Mouse (Mus musculus) splenic B cell, adult 2 months (primary cell): ENCODE results near the gene Tead2.

Experiments
- DNase-seq: peaks from one replicate; pipeline ENCODE4 v3.0.0-alpha.2; 2011; ENCODE audit warnings: low read depth, low spot score
- H3K27me3 ChIP-seq: 2 replicates; pipeline ENCODE4 v1.6.1; 2012; ENCODE audit warnings: mild to moderate bottlenecking, low read length, moderate library complexity, mixed read lengths; ENCODE audit not compliant: control insufficient read depth, poor library complexity, insufficient read depth, severe bottlenecking
- H3K36me3 ChIP-seq: 2 replicates; pipeline ENCODE4 v1.6.1; 2012; ENCODE audit warnings: mild to moderate bottlenecking, low read length, moderate library complexity, mixed read lengths; ENCODE audit not compliant: control insufficient read depth, poor library complexity, insufficient read depth, severe bottlenecking

The Tead2 gene

DNA sequence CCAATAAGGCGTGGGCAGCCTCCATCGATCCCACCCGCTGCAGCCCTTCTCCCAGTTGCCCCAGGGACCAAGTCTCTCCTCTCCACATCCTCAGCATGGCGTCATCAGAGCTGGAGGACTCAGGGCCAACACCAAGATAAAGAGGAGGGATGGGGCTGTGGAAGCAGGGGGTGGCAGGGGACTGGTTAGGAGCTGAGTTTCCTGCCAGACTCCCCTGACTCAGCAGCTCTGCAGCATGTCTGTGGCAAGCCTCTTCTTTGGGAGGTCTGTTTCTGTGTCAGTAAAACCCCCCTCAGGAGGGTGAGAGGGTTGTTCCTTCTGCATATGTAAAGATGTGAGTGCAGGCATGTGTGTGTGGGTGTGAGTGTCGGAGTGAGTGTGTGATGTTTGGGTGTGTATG is 18.6 kb upstream of the Tead2 start:
- no peaks in the 10 kb centered on the region for H3K36me3 ChIP-seq
- H3K27me3 ChIP-seq: no peaks in the 10 kb centered on the region
- no peak for DNase-seq

DNA sequence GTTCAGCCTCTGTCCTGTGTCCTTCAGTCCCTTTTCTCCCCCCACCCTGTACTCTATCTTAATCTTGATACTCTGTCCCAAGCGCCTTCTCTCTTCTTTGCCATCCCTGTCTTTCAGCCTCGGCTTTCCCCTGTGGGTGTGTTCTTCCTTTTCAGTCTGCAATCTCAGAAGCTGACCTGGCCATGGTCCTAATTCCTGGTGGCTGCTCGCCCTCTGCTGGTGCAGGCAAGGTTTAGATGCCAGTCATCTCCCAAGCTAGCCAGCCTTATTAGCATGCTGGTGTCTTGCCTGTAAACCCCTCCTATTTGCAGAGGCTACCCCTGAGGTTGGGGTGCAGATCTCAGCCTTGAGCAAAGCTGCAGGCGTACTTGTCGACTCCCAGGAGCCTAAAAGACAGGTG is 17.1 kb upstream of the Tead2 start:
- DNase-seq: peak; percentile 81
- no peaks in the 10 kb centered on the region for H3K36me3 ChIP-seq

DNA sequence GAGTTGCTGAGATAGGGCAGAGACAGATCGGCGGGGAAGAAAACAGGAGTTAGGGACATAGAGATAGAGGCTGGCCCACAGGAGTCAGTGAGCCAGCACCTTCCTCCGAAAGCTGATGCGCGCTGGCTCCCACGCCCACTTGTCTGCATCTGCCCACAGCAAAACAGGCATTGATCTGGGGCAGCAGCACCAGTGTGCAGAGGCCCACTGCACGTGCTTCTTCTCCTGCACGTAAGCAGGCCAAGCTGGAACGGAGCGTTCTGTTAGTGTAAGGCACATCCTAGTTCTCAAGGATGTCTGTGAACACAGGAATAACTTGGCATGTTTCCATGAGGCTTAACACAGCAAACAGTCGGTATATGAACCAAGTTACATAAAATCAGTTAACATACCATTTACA is 16.6 kb upstream of the Tead2 start:
- H3K27me3 ChIP-seq: no peaks in the 10 kb centered on the region
- no peak for DNase-seq
- no peaks in the 10 kb centered on the region for H3K36me3 ChIP-seq

More for the DNA sequence above, 17.1 kb upstream of the Tead2 start:
- no peaks in the 10 kb centered on the region for H3K27me3 ChIP-seq

DNA sequence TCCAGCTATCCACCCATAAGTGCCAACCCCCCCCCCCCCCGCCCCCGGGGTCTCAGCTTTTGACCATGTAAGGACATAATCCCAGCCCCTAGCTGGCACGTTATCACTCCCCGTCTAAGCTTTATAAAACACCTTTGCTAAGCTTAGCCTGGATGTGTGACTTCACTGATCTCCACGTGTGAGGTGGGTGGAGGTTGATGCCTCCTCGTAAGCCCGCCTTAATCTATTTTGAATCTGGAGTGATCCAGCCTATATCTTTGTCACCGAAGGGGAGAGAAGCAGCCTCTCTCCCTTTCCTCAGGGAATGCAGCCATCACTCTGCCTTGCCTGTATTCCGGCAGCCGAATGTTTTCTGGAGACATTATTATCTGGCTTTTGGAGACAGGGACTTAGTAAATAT is 12.9 kb upstream of the Tead2 start:
- Histone ChIP-seq H3K36me3 (no peaks in the 10 kb centered on the region), H3K27me3 (no peaks in the 10 kb centered on the region)
- DNase-seq: no peak

DNA sequence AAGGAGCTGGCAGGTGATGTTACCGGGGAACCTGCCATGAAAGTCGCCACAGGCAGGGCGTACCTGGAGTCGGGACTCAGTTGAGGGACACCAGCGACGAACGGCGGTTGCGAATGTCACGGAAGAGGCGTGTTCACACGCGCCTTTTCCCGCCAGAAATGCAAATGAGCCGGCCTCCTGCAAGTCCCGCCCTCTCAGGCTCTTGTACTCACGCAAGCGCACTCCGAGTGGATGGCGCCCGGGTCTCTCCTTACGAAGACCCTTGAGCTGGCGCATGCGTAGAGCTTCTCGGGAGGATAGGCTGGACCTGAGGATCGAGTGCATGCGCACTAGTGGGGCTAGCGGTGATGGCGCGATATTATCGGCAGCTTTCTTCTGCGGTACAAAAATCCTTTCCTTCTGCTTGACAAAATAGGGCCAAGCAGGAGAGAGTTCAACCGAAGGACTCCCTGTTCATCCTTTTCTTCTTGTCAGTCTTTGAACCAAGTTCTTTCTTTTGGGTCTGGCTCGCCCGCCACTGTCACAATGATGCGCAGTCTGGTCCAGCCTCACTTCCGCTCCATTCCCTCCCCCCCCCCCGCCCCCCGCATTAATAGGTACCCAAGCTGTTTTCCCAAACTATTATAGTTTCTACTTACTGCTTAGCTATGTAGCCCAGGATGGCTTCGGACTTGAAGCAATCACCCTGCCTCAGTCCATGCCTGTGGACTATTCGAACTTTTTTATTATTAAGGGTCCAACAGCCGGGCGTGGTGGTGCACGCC is 11.0 kb upstream of the Tead2 start, which contains the start of gene Ccdc155:
TSS of gene Ccdc155 (minus strand) at position 513 of the 764 bp plus-strand sequence.
- DNase-seq: peak; percentile 96
- Histone ChIP-seq H3K36me3 (no peaks in the 10 kb centered on the region), H3K27me3 (no peaks in the 10 kb centered on the region)

DNA sequence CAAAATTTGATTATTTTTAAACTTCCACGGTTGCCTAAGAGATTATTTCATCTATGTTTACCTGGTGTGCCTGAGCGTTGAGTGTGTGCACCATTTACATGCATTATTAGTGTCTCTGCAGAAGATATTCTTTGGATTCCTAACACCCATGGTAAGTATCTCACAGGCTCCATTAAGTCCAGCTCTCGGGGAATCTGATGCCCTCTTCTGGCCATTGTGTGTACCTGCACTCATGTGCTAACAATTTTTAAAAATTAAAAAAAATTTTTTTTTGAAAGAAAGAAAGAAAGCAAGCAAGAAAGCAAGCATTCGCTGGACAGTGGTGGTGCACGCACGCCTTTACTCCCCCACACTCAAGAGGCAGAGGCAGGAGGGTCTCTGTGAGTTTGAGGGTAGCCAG is 7.3 kb upstream of the Tead2 start:
- H3K27me3 ChIP-seq: no peaks in the 10 kb centered on the region
- no peak for DNase-seq
- no peaks in the 10 kb centered on the region for H3K36me3 ChIP-seq

DNA sequence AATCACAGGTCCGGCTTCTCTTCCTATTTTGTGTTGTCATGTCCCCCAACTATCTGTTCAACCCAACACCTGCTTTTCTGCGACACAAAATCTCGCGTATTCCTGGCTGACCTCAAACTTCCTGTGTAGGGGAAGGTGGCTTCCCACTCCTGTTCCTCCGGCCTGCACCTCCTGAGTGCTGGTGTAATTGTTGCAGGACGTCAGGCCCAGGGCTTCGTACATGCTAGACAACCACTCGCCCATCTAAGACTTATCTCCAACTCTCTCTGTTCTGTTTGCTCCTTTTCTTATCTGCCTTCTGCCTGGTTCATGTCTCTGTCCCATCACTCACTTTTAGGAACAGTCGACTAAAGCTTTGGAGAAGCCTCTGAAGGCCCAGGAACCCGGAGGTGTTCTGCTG is 4.5 kb upstream of the Tead2 start:
- no peaks in the 10 kb centered on the region for H3K27me3 ChIP-seq
- H3K36me3 ChIP-seq: no peaks in the 10 kb centered on the region
- no peak for DNase-seq

DNA sequence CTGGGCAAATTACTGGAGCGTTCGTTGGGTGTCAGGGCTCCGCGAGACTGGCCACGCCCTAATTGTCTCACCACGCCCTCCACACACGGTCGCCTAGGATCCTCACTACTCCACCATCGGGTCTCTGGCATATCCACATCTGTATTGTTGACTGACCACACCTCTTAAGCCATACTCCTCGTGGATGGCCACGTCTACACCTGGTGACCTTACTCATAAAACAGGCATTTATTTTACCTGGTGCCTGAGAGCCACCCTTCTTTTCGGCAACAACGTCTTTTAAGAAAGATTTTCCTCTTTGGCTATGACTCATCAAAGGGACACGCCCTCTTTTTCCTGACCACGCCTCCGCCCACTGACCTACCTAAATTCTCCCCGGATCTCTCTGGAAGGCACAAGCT is 3.7 kb upstream of the Tead2 start, which contains the start of gene Dkkl1:
TSS of gene Dkkl1 (minus strand) at position 297 of the 401 bp plus-strand sequence.
- H3K36me3 ChIP-seq: no peaks in the 10 kb centered on the region
- peak; percentile 62 for DNase-seq
- H3K27me3 ChIP-seq: no peaks in the 10 kb centered on the region

DNA sequence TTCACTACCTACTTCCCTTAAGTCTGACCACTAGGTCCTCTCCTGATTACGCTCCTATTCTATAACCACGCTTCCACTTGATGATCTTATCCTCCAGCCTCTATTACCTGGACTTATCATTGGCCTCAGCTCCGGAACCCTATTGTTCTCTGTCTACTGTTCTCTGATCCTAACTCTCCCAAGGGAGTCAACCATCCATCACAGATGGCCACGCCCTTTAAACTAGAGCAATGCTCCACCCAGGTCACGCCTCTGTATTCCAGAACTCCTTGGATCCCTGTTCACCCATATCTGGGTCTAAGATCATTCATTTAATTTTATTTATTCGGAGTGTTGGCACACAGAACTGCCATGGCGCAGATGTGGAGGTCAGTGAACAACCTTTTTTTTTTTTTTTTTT is 3.2 kb upstream of the Tead2 start:
- no peaks in the 10 kb centered on the region for H3K36me3 ChIP-seq
- no peak for DNase-seq
- no peaks in the 10 kb centered on the region for H3K27me3 ChIP-seq

DNA sequence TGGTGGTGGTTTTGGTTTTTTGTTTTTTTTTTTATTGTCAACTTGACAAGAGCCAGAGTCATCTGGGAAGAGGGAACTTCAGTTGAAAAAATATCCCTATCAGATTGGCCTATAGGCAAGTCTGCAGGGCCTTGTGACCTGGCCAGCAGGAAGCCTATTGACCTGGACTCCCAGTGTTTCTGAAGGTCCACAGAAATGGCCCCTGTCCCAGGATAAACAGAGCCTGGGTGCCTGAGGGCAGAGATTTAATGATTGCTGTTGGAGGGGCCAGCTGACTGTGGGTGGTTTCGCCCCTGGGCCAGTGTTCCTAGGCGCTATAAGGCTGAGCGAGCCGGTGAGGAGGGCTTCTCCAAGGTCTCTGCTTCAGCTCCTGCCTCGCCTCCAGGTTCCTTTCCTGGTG is 1.8 kb upstream of the Tead2 start:
- no peaks in the 10 kb centered on the region for H3K27me3 ChIP-seq
- H3K36me3 ChIP-seq: no peaks in the 10 kb centered on the region
- no peak for DNase-seq

DNA sequence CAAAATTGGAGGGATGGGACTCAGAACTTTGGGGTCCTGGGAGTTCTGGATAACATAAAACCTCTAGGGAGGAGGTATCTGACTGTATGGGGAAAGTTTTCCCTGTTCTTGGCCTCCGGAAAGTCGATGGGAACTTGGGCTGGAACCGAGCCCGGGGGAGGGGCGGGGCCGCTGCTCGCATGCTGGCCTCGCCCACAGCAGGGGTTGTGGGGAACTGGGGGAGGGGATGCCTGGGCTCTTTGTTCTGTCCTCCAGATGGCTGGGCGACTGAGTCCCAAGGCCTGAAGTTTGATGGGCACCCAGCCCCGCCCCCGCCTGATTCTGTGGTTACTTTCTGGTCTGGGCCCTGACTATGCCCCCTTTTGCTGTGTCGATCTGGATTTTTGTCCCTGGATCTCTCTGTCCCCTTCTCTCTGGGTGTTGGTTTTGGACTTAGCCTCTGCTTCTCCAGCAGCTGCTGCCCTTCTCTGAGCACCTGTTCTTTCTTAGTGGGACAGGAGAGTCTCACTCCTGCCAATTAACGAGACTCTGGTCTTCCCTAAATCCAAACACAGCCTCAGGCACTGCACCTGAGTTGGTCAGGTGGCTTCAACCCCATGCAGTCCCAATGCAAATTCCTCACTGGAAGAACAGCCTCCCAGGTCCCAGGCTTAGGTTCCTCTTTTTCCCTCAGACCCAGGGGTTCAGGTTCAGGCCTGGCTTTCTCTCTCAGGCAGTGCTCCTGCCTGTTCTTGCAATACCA is 1.1 kb downstream of the Tead2 start:
- H3K36me3 ChIP-seq: no peaks in the 10 kb centered on the region
- no peak for DNase-seq
- no peaks in the 10 kb centered on the region for H3K27me3 ChIP-seq

DNA sequence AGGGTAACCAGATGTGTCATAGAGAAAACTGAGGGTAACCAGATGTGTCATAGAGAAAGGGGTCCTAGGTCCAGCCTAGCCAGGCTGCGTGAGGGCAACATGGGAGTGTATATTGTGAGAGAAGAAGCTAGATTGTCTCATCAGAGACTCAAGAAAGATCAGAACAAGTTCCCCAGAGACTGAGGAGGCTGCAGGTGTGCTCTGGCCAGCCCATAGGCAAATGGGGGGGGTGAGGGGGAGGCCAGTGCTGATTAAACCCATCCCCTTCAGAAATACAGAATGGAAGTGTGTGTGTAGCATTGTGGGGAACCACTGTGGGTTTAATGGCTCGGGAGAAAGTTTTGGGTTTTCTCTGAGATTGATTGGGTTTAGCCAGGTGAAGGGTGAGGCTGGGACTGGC is 6.1 kb downstream of the Tead2 start:
- H3K36me3 ChIP-seq: no peaks in the 10 kb centered on the region
- DNase-seq: peak; percentile 40
- H3K27me3 ChIP-seq: no peaks in the 10 kb centered on the region

DNA sequence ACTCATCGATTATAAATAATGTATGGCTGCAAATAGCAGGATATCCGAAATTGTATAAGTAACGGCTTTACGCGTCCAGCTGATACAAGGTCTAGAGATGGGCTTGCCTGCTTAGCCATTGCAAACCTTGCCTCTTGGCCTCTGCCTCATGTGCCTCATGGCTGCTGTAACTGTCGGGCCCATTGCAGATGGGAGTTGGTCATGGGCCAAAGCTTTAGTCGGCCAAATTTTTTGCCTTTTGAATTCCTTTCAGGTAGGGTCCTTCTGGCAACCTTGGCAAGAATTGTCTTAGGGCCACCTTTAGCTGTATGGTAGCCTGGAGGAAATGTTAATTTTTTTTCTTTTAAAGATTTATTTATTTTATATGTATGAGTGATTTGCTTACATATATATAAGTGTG is 9.3 kb downstream of the Tead2 start:
- Histone ChIP-seq H3K36me3 (no peaks in the 10 kb centered on the region), H3K27me3 (no peaks in the 10 kb centered on the region)
- DNase-seq: no peak

DNA sequence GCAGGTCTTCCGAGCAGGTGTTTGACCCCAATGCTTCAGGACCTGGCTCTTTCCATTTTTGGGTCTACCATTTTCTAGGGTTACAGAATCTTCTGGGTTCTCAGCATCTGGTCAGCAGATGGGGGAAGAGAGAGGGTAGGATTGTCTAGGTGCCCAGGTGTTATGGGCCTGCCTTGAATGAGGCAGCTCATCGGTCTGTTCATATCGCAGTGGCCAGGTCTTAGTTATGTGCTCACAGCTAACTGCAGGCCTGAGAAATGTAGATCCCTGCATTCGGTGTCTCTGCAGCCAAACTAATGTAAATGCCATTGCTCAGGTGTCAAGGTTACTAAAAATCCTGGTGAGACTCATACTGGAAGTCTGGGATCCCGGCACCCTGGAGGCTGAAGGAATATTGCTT is 10.9 kb downstream of the Tead2 start:
- DNase-seq: no peak
- no peaks in the 10 kb centered on the region for H3K36me3 ChIP-seq
- H3K27me3 ChIP-seq: no peaks in the 10 kb centered on the region

DNA sequence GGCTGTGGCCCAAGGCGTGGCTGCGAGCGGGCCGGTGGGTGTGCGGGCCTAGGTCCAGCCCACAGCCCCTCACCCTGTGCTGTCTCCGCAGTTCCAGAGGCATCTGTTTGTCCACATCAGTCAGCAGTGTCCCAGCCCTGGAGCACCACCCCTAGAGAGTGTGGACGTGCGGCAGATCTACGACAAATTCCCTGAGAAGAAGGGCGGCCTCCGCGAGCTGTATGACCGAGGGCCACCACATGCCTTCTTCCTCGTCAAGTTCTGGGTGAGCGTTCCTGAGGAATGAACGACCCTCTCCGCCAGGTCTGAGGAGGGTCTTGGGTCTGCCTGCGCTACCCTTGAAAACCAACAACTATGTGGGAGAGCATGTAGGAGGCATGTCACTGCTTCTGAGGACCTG is 13.0 kb downstream of the Tead2 start:
- no peak for DNase-seq
- no peaks in the 10 kb centered on the region for H3K27me3 ChIP-seq
- peaks cover 4% of the 10 kb centered on the region; the same call in 1 of the 2 replicates for H3K36me3 ChIP-seq
